Mouse (Mus musculus): ENCODE results near the gene Ints6l.
A peak's percentile ranks its signal among the peaks of the same experiment; 100 is the strongest.
"Not testable (repeated sequence)": the region's sequence is repeated elsewhere in the genome, so short reads cannot be mapped to it uniquely, and the experiment has no call there.

Ints6l gene

GRCm38 (mm10) chrX:56524442-56524841, 69.8 kb downstream of the Ints6l start, which contains the start of gene Gm10477:
TSS of gene Gm10477 (plus strand) at chrX:56524742.
- DNase-seq (ENCODE audit: low spot score in 2 of 2), result not testable (repeated sequence)

GRCm38 (mm10) chrX:56531266-56531665, 76.6 kb downstream of the Ints6l start:
- peak; percentile 31 to 71 for DNase-seq (ENCODE audit: low spot score in 2 of 2)

GRCm38 (mm10) chrX:56537162-56537561, 82.5 kb downstream of the Ints6l start:
- peak in 1 of 2 experiments; percentile 17 for DNase-seq (ENCODE audit: low spot score in 2 of 2)

GRCm38 (mm10) chrX:56549506-56549905, 94.8 kb downstream of the Ints6l start, which contains the start of gene Gm648:
TSS of gene Gm648 (minus strand) at chrX:56549606.
- no peak for DNase-seq (ENCODE audit: low spot score in 2 of 2)

- DNase-seq (ENCODE audit: low spot score in 2 of 2), result no peak
Measured at GRCm38 (mm10) chrX:56553584-56553983, 98.9 kb downstream of the Ints6l start.
